Mouse (Mus musculus): Measurements from ENCODE around the gene Gm8334.
"Not testable (repeated sequence)": the region's sequence is repeated elsewhere in the genome, so short reads cannot be mapped to it uniquely, and the experiment has no call there.

Gm8334 gene

GRCm38 (mm10) chrX:148615053-148615452 lies at the start of gene Gm8334:
TSS of gene Gm8334 (minus strand) at chrX:148615153.
- DNase-seq = not testable (repeated sequence)

- not testable (repeated sequence) for DNase-seq
These were observed 48.3 kb upstream of the Gm8334 start, which contains the start of gene Gm15127 for GRCm38 (mm10) chrX:148663298-148663697. TSS of gene Gm15127 (plus strand) at chrX:148663598.

Measured in right cerebral cortex, postnatal 14 days (tissue).